Mouse (Mus musculus) activated CD4-positive, CD25-positive, alpha-beta regulatory T cell, adult 4 months (primary cell): ENCODE results near the gene Rhbdl2. TPM values are rescaled to one million over a fixed set of nuclear protein-coding genes. Genes with fewer than 3 reads are reported as not detected.

Experiments
- ATAC-seq: one replicate; pipeline ENCODE4 v1.8.0; 2017
- polyA plus RNA-seq, 2 experiments: library from polyadenylated mRNA; unstranded; fragments of 100-300 nt; shearing (Covaris generic); gene quantifications; one replicate each; pipeline ENCODE4 v1.2.1; 2017

The Rhbdl2 gene
- polyA plus RNA-seq, 2 experiments from 2014 or later = 0.83 TPM; not detected in 1

DNA sequence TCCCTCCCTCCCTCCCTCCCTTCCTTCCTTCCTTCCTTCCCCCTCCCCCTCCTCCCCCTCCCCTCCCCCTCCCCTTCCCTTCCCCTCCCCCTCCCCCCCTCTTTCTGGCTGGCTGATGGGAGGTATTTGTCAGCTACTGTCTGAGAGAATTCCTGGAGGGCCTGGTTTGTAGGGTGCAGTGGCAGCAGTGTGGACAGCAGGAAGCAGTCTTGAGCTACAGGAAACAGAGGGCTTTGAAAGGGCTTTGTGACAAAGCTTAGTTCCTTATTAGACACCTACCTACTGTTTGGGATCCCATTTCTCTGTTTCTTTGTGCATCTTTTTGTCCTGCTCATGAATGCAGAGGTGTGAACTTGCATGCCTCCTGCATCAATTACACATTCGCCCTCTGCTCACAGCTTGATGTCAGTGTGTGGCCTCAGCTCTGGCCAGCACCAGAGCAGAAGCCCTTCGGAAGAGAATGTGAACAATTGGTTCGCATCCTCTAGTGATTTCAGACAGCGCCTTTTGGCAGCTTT lies 31.5 kb downstream of the Rhbdl2 start:
- ATAC-seq = no peak

DNA sequence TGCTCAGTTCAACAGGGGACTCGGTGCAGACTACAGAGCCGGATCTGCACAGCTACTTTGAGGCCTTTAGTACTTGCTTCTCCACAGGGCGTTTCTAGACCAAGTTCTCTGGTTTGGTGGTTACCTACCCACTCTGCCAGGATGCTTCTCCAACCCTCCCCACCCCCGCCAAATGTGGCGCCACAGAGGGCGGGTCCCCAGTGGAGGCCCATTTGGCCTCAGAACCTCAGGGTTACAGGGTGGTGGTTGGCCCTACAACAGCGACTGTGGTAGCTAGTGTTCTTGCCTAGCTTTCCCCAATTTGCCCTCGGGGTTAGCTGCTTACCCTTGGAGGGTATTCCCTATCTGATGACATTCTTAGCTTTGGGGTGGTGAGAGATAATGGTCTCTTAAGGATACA lies 54.5 kb downstream of the Rhbdl2 start:
- ATAC-seq = no peak

DNA sequence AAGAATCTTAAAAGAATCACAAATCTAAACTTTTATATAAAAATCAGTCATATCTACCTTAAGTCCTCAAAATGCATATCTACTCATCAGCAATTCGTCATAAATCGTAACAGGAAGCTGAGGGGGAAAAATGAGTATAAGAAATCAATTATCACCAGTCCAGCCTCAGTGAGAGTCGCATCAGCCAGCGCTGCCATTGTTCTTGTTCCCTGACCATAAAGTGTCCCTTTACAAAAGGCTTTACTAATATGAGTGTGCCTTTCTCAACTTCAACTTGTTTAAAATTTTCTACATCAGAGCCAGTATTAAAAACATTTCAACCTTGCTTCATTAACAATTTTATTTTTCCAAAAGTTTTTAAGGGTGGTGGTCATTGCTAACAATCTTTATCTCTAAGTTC lies 69.2 kb downstream of the Rhbdl2 start:
- ATAC-seq = no peak

DNA sequence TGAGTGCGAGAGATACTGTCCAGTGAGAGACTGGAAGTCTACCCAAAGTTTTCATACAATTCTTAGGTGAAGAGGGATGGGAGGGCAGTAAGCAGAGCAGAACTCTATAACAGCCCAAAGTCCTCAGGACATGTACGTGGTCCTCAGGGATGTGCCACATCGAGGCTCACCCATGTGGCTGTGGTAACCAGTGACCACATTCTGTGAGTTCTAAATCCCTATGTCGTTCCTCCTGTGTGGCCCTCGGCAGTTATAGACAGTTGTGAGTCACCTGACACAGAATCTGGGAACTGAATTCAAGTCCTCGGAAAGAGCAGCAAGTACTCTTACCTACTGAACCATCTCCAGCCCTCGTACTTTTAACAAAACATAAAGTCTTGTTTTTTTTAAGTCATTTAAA lies 70.4 kb downstream of the Rhbdl2 start:
- ATAC-seq = no peak

DNA sequence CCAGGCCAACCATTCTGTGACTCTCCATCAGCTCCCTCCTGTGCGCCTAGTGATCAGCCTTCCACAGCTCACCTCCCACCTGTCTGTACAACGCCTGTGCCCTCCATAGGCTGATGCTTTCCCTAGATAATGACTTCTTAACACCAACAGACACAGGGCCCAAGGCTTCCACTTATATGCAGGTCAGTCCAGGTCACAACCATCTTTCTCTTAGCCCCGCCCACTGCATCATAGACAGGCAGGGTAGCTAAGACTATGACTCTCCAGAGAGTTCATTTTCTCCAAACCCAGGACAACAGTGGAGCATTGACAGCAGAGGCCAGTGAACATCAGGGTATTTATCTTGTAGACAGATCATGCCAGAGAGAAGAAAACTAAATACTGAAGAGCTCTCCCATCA lies 71.7 kb downstream of the Rhbdl2 start, which contains the start of gene 4933427I04Rik:
TSS of gene 4933427I04Rik (plus strand) at position 301 of the 400 bp plus-strand sequence.
- no peak for ATAC-seq

DNA sequence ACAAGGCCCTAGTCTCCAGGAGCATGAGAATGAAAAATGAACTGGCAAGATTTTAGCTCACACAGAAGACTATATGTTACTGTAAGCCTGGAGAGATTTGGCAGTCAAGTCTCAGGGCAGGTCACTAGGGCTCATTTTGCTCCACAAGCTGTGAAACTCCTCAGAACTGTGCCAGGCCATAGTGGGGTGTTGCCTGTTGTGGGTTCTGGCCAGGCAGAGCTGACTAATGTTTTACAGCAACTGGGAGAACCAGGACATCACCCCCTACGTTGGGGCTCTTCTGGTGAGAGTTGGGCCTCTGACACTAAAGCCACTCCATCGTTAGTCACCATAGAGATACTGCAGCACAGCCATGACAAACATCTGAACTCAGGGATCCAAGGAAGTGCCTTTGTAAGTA lies 72.1 kb downstream of the Rhbdl2 start:
- ATAC-seq = no peak

DNA sequence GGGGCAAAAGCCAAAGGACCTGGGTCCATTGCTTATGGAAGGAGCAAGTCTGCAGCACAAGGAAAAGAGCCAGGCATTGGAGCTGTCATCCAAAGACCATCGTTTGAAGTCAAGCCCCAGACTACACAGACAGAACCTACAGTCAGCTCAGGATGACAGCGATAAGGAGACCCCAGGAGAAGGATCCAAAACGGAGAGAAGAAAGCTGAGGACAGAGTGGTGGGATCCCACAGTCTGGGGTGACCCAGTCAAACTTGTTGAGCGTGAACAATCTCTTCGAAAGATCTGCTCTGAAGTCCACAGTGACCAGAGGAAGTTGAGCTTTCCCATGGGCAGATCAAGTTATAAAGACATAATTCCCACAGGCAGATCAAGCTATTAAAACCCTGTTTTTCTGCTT lies 72.9 kb downstream of the Rhbdl2 start:
- ATAC-seq = no peak

Other genes with a start within 250 kb of the Rhbdl2 start
- 100 to 1,000 TPM; 141 to 142 TPM for gene Macf1, start 103.5 kb upstream of the Rhbdl2 start, polyA plus RNA-seq
- 100 to 1,000 TPM; 148 to 159 TPM for gene Ndufs5, start 69.7 kb upstream of the Rhbdl2 start, polyA plus RNA-seq
- gene Akirin1, start 37.5 kb upstream of the Rhbdl2 start, polyA plus RNA-seq = 10 to 100 TPM; 12.0 to 14.3 TPM
- gene 4933427I04Rik, start 71.8 kb downstream of the Rhbdl2 start, polyA plus RNA-seq = not detected
- gene Mycbp, start 117.0 kb downstream of the Rhbdl2 start, polyA plus RNA-seq = 10 to 100 TPM; 11.1 to 26.4 TPM
- gene Rragc, start 129.6 kb downstream of the Rhbdl2 start, polyA plus RNA-seq = 1 to 10 TPM; 6.3 to 8.5 TPM
- gene 4930535I16Rik, start 130.1 kb downstream of the Rhbdl2 start, polyA plus RNA-seq = not detected